Mouse (Mus musculus): Measurements from ENCODE around the gene AI467606. TPM values are rescaled to one million over a fixed set of nuclear protein-coding genes. Genes with fewer than 3 reads are reported as not detected.
A peak's percentile ranks its signal among the peaks of the same experiment; 100 is the strongest.

The AI467606 gene
- total RNA-seq, 2 experiments from 2014 or later, result 12.7 to 18.0 TPM

- no peak for ATAC-seq (replicated peaks; ENCODE audit: low FRiP score, poor library complexity, severe bottlenecking)
Measured at GRCm38 (mm10) chr7:127117948-127118347, 26.8 kb downstream of the AI467606 start.

DNA sequence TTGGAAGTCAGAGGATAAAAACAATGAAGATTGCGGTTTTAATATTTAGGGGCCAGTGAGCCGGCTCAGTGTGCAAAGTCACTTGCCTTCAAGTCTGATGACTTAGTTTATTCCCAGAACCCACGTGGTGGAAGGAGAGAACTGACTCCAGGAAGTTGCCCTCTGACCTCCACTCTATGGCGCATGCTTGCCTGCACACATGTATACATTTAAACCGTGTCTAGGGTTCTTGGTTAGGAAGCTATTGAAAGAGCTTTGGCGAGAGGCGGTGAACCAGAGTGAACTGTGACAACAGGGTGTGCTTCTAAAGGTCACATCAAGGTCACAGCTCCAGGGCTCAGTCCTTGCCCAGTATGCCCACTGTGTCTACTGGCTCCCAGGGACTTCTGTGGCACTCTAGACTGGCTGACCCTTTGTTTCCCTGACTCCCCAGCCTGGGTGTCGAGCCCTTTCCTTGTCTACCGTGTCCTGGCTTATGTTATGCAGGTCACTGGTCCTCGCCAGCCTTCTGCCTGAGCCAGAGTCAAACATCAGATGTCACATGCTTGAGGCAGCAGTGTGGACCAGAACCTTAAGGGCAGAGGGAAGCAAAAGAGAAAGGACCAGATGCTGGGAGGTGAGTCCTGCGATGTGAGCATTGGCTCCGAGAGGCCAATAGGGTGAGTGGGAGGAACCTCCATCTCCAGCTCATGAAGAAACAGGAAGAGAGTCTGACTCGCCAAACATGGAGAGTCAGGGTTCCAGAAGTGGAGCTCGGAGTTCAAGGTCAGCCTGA is 27.7 kb downstream of the AI467606 start:
- ATAC-seq (replicated peaks; ENCODE audit: low FRiP score, poor library complexity, severe bottlenecking), result no peak

- no peak for ATAC-seq (replicated peaks; ENCODE audit: low FRiP score, poor library complexity, severe bottlenecking)
Measured at GRCm38 (mm10) chr7:127121061-127121910, 30.1 kb downstream of the AI467606 start.

- no peak for ATAC-seq (replicated peaks; ENCODE audit: low FRiP score, poor library complexity, severe bottlenecking)
Measured at GRCm38 (mm10) chr7:127121911-127122270, 30.7 kb downstream of the AI467606 start, which contains the start of gene Qprt. Gene Qprt (minus strand): TSS chr7:127122226.

DNA sequence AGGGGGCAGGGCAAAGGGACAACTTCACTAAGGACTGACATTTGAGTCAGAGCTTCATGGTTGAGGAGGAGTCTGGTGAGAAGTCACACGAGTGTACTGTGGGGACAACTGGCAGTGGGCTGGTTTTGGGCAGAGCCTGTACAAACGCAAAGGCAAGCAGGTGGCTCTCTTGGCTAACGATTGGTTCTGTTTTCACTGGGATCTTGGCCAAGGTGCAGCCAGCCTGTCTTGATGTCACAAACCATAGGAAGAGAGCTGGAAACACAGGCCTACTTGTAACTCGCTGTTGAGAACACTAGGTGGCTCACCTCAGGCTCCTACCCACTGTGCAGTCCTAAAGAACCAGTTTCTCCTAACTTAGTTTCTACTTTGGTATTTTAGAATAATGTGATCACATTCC is 38.5 kb downstream of the AI467606 start:
- peak; percentile 82 for ATAC-seq (replicated peaks; ENCODE audit: low FRiP score, poor library complexity, severe bottlenecking)

DNA sequence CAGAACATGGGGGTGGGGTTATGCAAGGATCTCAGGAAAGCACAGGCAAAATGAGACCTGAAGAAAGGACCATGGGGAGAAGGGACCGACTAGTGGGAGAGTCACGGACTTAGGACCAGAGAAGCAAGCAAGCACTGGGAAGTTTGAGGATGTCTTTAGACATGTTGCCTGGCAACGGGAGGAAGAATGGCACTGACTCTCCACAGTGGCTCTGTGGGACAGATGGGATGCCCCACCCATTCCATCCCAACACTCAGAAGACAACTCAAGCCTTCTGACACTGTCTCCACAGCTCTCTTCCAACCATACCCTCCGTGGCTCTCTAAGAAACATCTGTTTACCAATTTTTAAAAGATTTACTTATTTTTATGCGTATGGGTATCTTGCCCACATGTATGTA is 42.0 kb downstream of the AI467606 start:
- ATAC-seq (replicated peaks; ENCODE audit: low FRiP score, poor library complexity, severe bottlenecking), result no peak

DNA sequence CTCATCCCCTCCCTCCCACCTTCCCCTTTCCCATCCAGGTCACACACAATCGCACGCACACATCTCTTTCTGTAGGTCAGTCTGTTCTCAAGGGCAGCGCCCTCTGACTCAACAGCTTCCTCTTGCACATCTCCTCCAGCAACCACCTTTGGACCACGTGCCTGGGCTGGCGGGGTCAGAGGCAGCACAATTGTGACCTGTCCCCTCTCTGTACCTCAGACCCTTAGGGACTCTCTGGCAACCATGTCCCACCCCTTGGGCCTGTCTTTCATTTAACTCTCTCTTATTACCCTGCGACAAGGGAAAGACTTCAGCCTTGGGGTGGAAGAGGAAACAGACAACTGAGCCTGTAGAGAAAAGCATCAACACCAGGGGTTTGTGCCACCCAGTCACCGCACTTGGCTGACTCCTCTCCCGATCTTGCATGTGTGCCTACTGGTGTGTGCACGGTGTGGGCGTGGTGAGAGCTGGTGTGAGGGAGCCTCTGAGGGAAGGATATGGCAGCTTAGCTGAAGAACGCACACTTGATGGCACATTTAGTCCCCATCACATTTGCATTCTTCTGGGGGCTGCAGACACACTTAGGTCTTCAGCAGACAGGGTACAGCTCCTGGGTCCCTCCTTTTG is 43.8 kb downstream of the AI467606 start:
- ATAC-seq (replicated peaks; ENCODE audit: low FRiP score, poor library complexity, severe bottlenecking), result peak; percentile 53

- 0 out of 2 replicates have a peak, but pooled peaks have one; percentile 23 for ATAC-seq (replicated peaks; ENCODE audit: low FRiP score, poor library complexity, severe bottlenecking)
Measured at GRCm38 (mm10) chr7:127136181-127137071, 45.3 kb downstream of the AI467606 start.

- peak; percentile 65 for ATAC-seq (replicated peaks; ENCODE audit: low FRiP score, poor library complexity, severe bottlenecking)
Measured at GRCm38 (mm10) chr7:127137262-127138017, 46.3 kb downstream of the AI467606 start, which contains the start of gene Spn. Gene Spn (minus strand): TSS chr7:127137823.

DNA sequence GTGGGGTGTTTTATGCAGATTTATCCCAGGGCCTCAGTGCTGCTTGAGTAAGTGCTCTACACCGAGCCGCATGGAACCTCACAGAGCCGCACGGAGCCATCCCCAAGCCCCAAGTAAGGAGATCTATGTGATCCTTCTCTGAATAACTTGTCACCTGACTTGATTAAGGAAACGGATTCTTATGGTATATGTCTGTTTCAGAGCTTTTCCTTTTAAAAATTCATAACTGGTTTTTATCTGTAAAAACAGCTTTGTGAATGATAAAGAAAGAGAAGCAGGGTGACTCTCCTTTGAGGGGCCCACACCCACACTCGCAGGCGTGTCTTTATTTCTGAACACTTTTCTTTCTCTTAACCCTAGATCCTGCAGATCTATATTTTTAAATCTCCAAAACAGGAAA is 47.9 kb downstream of the AI467606 start:
- ATAC-seq (replicated peaks; ENCODE audit: low FRiP score, poor library complexity, severe bottlenecking), result peak; percentile 39; the same call in 1 of the 2 replicates

- no peak for ATAC-seq (replicated peaks; ENCODE audit: low FRiP score, poor library complexity, severe bottlenecking)
Measured at GRCm38 (mm10) chr7:127139562-127139961, 48.4 kb downstream of the AI467606 start.

DNA sequence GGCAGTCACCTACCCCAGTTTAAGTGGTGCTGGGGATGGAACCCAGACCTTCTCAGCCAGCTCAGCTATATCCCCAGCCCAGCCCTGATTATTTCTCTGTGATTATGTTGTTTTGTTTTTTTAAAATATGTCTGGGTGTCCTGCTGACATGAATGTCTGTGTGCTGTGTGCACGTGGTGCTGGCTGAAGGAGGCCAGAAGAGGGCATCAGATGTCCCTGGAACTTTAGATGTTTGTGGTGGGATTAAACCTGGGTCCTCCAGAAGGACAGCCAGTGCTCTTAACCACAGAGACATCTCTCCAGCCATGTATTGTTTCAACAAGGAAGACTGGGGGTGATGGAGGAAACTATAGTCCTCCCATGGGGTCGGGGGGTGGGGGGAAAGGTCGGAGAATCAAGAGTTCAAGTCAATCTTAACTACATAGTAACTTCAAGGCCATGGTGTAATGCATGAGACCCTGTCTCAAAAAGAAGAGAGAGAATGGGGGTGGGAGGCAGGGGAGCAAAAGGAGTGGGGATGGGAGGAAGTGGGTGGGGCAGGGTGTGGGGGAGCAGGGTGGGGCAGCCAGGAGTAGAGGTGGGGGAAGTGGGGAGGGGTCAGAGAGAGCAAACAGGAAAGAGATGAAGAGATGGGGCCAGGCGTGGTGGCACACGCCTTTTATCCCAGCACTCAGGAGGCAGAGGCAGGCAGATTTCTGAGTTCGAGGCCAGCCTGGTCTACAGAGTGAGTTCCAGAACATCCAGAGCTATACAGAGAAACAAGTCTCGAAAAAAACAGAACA is 49.7 kb downstream of the AI467606 start:
- no peak for ATAC-seq (replicated peaks; ENCODE audit: low FRiP score, poor library complexity, severe bottlenecking)

GRCm38 (mm10) chr7:127142214-127142613 is 51.1 kb downstream of the AI467606 start:
- no peak for ATAC-seq (replicated peaks; ENCODE audit: low FRiP score, poor library complexity, severe bottlenecking)

- no peak for ATAC-seq (replicated peaks; ENCODE audit: low FRiP score, poor library complexity, severe bottlenecking)
Measured at GRCm38 (mm10) chr7:127142666-127143065, 51.5 kb downstream of the AI467606 start.
